Mouse (Mus musculus) MEL (cell line): Measurements from ENCODE around the gene Elobl.

Source experiments
- CTCF ChIP-seq, 3 experiments: IDR thresholded peaks in 2 of 3; conservative IDR thresholded peaks in 1 of 3; 2 replicates each; pipeline ENCODE4 v1.5.1; 2011 to 2012; ENCODE audit warnings: low read length in 3 of 3, low read depth in 2 of 3, mild to moderate bottlenecking in 2 of 3, improper control_type of control experiment in 1 of 3, inconsistent platforms in 1 of 3, mixed read lengths in 1 of 3, moderate library complexity in 1 of 3; ENCODE audit not compliant: control insufficient read depth in 1 of 3, insufficient read depth in 1 of 3, poor library complexity in 1 of 3, severe bottlenecking in 1 of 3
- EP300 ChIP-seq, 2 experiments: IDR thresholded peaks; 2 replicates each; pipeline ENCODE4 v1.6.1; 2011; ENCODE audit warnings: improper control_type of control experiment in 2 of 2, low read length in 2 of 2, low read depth in 1 of 2, mild to moderate bottlenecking in 1 of 2
- GABPA ChIP-seq: IDR thresholded peaks from 2 replicates; pipeline ENCODE4 v1.6.1; 2012; ENCODE audit warnings: low read depth, mild to moderate bottlenecking, inconsistent platforms, low read length, improper control_type of control experiment, moderate library complexity
- GATA1 ChIP-seq: IDR thresholded peaks from 2 replicates; pipeline ENCODE4 v1.6.1; 2011; ENCODE audit warnings: low read depth, low read length, improper control_type of control experiment
- HCFC1 ChIP-seq: IDR thresholded peaks from 2 replicates; pipeline ENCODE4 v1.6.1; 2012; ENCODE audit warnings: low read depth, mild to moderate bottlenecking, inconsistent platforms, low read length, improper control_type of control experiment, moderate library complexity
- JUND ChIP-seq: IDR thresholded peaks from 2 replicates; pipeline ENCODE4 v1.6.1; 2011; ENCODE audit warnings: low read depth, mild to moderate bottlenecking, improper control_type of control experiment, low read length
- MXI1 ChIP-seq: IDR thresholded peaks from 2 replicates; pipeline ENCODE4 v1.6.1; 2011; ENCODE audit warnings: mild to moderate bottlenecking, low read depth, low read length, improper control_type of control experiment
- NELFE ChIP-seq: IDR thresholded peaks from 2 replicates; pipeline ENCODE4 v1.6.1; 2011; ENCODE audit warnings: low read depth, low read length, improper control_type of control experiment
- POLR2A ChIP-seq, 2 experiments: IDR thresholded peaks; 2 replicates each; pipeline ENCODE4 v1.6.1; 2011 to 2012; ENCODE audit warnings: low read length in 2 of 2, mild to moderate bottlenecking in 2 of 2, control low read depth in 1 of 2, improper control_type of control experiment in 1 of 2, low read depth in 1 of 2, moderate library complexity in 1 of 2; ENCODE audit not compliant: control insufficient read depth in 1 of 2, insufficient read depth in 1 of 2, poor library complexity in 1 of 2
- TCF12 ChIP-seq: IDR thresholded peaks from 2 replicates; pipeline ENCODE4 v1.6.1; 2014; ENCODE audit warnings: low read depth, mild to moderate bottlenecking, inconsistent platforms, low read length, improper control_type of control experiment, moderate library complexity
- USF2 ChIP-seq, 2 experiments: IDR thresholded peaks; 2 replicates each; pipeline ENCODE4 v1.6.1; 2011 to 2012; ENCODE audit warnings: improper control_type of control experiment in 2 of 2, low read length in 2 of 2, borderline replicate concordance in 1 of 2, inconsistent platforms in 1 of 2, low read depth in 1 of 2, mild to moderate bottlenecking in 1 of 2; ENCODE audit not compliant: insufficient read depth in 1 of 2
- ZMIZ1 ChIP-seq: IDR thresholded peaks from 2 replicates; pipeline ENCODE4 v1.6.1; 2012; ENCODE audit warnings: low read depth, mild to moderate bottlenecking, inconsistent platforms, low read length, improper control_type of control experiment, moderate library complexity
- ZNF384 ChIP-seq: IDR thresholded peaks from 2 replicates; pipeline ENCODE4 v1.6.1; 2012; ENCODE audit warnings: low read depth, mild to moderate bottlenecking, inconsistent platforms, low read length, improper control_type of control experiment

DNA sequence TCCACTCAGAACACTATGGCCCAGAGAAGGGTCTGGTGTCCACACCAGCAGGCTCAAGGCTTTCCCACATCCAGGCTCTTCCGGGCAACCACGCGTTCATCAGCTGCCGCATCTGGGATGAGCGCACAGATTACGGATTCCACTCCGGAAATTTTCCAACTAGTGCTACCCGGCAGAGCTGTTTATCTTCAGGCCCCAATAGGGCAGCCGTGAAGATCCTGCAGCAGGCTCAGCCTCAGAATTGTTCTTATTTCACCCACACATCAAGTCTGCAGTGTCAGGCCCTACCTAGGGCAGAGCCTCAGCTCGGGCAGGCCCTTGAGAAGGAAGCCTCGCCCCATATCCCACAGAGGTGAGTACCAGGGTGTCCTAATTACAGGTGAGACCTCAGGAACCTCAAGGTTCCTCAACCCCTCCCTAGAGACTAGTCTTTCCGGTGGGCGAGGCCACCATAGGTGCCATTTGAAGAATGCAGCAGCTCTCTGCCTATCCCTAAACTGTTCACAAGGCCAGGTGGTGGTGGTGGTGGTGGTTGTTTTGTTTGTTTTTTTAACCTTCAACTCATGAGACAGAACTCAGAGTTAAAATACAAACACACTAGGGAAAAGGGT, 16.0 kb downstream of the Elobl start:
- no peak for TF ChIP-seq POLR2A (IDR thresholded peaks at IDR 0.05; ENCODE audit: control insufficient read depth in 1 of 2, insufficient read depth in 1 of 2, low read depth in 1 of 2, low read length in 2 of 2, poor library complexity in 1 of 2)
- TF ChIP-seq USF2 (IDR thresholded peaks at IDR 0.05; ENCODE audit: borderline replicate concordance in 1 of 2, insufficient read depth in 1 of 2, low read depth in 1 of 2, low read length in 2 of 2) = no peak
- no peak for TF ChIP-seq GATA1
- TF ChIP-seq NELFE = no peak
- no peak for TF ChIP-seq GABPA
- TF ChIP-seq HCFC1 = no peak
- TF ChIP-seq ZMIZ1 = no peak
- no peak for TF ChIP-seq EP300 (IDR thresholded peaks at IDR 0.05; ENCODE audit: low read depth in 1 of 2, low read length in 2 of 2)
- TF ChIP-seq MXI1 = no peak
- no peak for TF ChIP-seq CTCF (IDR thresholded peaks at IDR 0.05 in 2 of 3, conservative IDR thresholded peaks at IDR 0.05 in 1 of 3; ENCODE audit: control insufficient read depth in 1 of 3, insufficient read depth in 1 of 3, low read depth in 2 of 3, low read length in 3 of 3, poor library complexity in 1 of 3, severe bottlenecking in 1 of 3)
- TF ChIP-seq TCF12 = no peak
- no peak for TF ChIP-seq ZNF384
- TF ChIP-seq JUND = no peak
